10 mouse cellular contexts compared by ENCODE assay signal in genomic region chr15:85661771-85662170, GRCm38 (mm10).
"Had no signal": no experiment of that assay in that cellular context is flagged by ENCODE, and none has a peak within 500 bp of the region (broad histone marks: within the 10 kb centered on the region; RNA-seq: fewer than 3 reads in every experiment).

No protein-coding gene starts in this region.

- DNase-seq: kidney, adult 9 months; left cerebral cortex, postnatal 4 days; lung, adult 18-20 months; right cerebral cortex, postnatal 14 days; thymus, postnatal 36 days had no signal

- H3K27ac ChIP-seq: kidney, postnatal 0 days; limb, embryonic 13.5 days; liver, embryonic 14.5 days; midbrain, embryonic 12.5 days had no signal

- H3K4me3 ChIP-seq: limb, embryonic 13.5 days; midbrain, embryonic 12.5 days had no signal

- H3K36me3 ChIP-seq: midbrain, embryonic 12.5 days had no signal

- H3K9ac ChIP-seq: limb, embryonic 13.5 days; liver, embryonic 14.5 days; midbrain, embryonic 12.5 days had no signal

- H3K4me2 ChIP-seq: limb, embryonic 13.5 days; midbrain, embryonic 12.5 days had no signal

- ATAC-seq: midbrain, embryonic 16.5 days had no signal

- H3K9me3 ChIP-seq: limb, embryonic 13.5 days; midbrain, embryonic 12.5 days had no signal
